Mouse (Mus musculus): ENCODE results near the gene Tktl1. TPM values are rescaled to one million over a fixed set of nuclear protein-coding genes. Genes with fewer than 3 reads are reported as not detected.
"Not testable (repeated sequence)": the region's sequence is repeated elsewhere in the genome, so short reads cannot be mapped to it uniquely, and the experiment has no call there.

Tktl1 gene
- 0.08 TPM in 1 of 2 replicates, not detected in the other for polyA plus RNA-seq (2014; fragmentation: Nextera tagmentation; extraction: Ambion mirVana)

GRCm38 (mm10) chrX:74176959-74177358 is at the start of gene Tktl1:
Gene Tktl1 (plus strand): TSS chrX:74177259.
- Histone ChIP-seq H3K9ac (no peak within 1 kb of the TSS), H3K4me1 (replicated peaks; ENCODE audit: control insufficient read depth, insufficient read depth, low read length) (no peaks in the 10 kb centered on the region), H3K9me3 (ENCODE audit: control insufficient read depth, low read length) (no peaks in the 10 kb centered on the region), H3K36me3 (replicated peaks; ENCODE audit: control insufficient read depth, insufficient read depth) (no peaks in the 10 kb centered on the region), H3K27ac (no peak within 1 kb of the TSS), H3K4me2 (replicated peaks) (no peak within 1 kb of the TSS), H3K27me3 (ENCODE audit: control insufficient read depth, insufficient read depth, low read length) (no peaks in the 10 kb centered on the region), H3K4me3 (replicated peaks; ENCODE audit: low read length) (no peak within 1 kb of the TSS)
- no peak for DNase-seq (ENCODE audit: low spot score)
- ATAC-seq (ENCODE audit: low FRiP score): no peak
- 88% methylated on average over 17 of the region's 17 CpGs for WGBS

DNA sequence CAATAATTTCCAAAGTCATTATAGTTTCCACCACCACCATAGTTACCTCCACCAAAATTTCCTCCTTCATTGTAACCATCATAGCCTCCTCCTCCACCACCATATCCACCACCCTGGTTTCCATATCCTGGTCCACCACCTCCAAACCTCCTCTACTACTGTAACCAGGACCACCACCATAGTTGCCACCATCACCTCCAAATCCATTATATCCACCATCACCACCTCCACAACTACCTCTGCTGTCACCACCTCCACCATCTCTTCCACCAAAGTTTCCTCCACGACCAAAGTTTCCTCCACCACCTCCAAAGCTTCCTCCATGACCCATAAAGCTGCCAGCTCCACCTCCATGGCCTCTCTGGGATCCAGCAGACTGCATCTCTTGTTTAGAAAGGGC is 41.8 kb upstream of the Tktl1 start, which contains the start of gene Mecp2:
Mecp2 (minus strand) TSS at position 101 of the 400 bp plus-strand sequence.
- H3K27ac ChIP-seq; DNase-seq (ENCODE audit: low spot score); H3K4me3 ChIP-seq (replicated peaks; ENCODE audit: low read length); H3K9me3 ChIP-seq (ENCODE audit: control insufficient read depth, low read length); H3K36me3 ChIP-seq (replicated peaks; ENCODE audit: control insufficient read depth, insufficient read depth); ATAC-seq (ENCODE audit: low FRiP score); H3K4me1 ChIP-seq (replicated peaks; ENCODE audit: control insufficient read depth, insufficient read depth, low read length); H3K27me3 ChIP-seq (ENCODE audit: control insufficient read depth, insufficient read depth, low read length); H3K9ac ChIP-seq; H3K4me2 ChIP-seq (replicated peaks): not testable (repeated sequence)
- WGBS: 40% methylated on average over 1 of the region's 1 CpGs

- ATAC-seq (ENCODE audit: low FRiP score) (no peak), DNase-seq (ENCODE audit: low spot score) (no peak)
- no peaks in the 10 kb centered on the region for H3K36me3 ChIP-seq (replicated peaks; ENCODE audit: control insufficient read depth, insufficient read depth)
- H3K4me3 ChIP-seq (replicated peaks; ENCODE audit: low read length): no peak within 1 kb of the TSS
- 100% methylated on average over 1 of the region's 1 CpGs for WGBS
- no peak within 1 kb of the TSS for H3K27ac ChIP-seq
- no peak within 1 kb of the TSS for H3K4me2 ChIP-seq (replicated peaks)
- no peak within 1 kb of the TSS for H3K9ac ChIP-seq
- no peaks in the 10 kb centered on the region for H3K27me3 ChIP-seq (ENCODE audit: control insufficient read depth, insufficient read depth, low read length)
- no peaks in the 10 kb centered on the region for H3K9me3 ChIP-seq (ENCODE audit: control insufficient read depth, low read length)
- H3K4me1 ChIP-seq (replicated peaks; ENCODE audit: control insufficient read depth, insufficient read depth, low read length): no peaks in the 10 kb centered on the region
Measured at GRCm38 (mm10) chrX:74167738-74168137, 9.3 kb upstream of the Tktl1 start, which contains the start of gene Tex28. Gene Tex28 (minus strand): TSS chrX:74167838.

GRCm38 (mm10) chrX:74203556-74203955 is 26.5 kb downstream of the Tktl1 start:
- ATAC-seq (ENCODE audit: low FRiP score): no peak
- Histone ChIP-seq H3K4me2 (replicated peaks) (no peak overlapping the region), H3K27ac (no peak overlapping the region), H3K9ac (no peak overlapping the region), H3K27me3 (ENCODE audit: control insufficient read depth, insufficient read depth, low read length) (no peaks in the 10 kb centered on the region), H3K4me1 (replicated peaks; ENCODE audit: control insufficient read depth, insufficient read depth, low read length) (no peaks in the 10 kb centered on the region), H3K4me3 (replicated peaks; ENCODE audit: low read length) (no peak overlapping the region), H3K36me3 (replicated peaks; ENCODE audit: control insufficient read depth, insufficient read depth) (no peaks in the 10 kb centered on the region), H3K9me3 (ENCODE audit: control insufficient read depth, low read length) (no peaks in the 10 kb centered on the region)
- DNase-seq (ENCODE audit: low spot score): no peak
- WGBS: 85% methylated on average over 2 of the region's 2 CpGs

- Histone ChIP-seq H3K9ac (no peak overlapping the region), H3K27me3 (ENCODE audit: control insufficient read depth, insufficient read depth, low read length) (no peaks in the 10 kb centered on the region), H3K4me3 (replicated peaks; ENCODE audit: low read length) (no peak overlapping the region), H3K4me1 (replicated peaks; ENCODE audit: control insufficient read depth, insufficient read depth, low read length) (no peaks in the 10 kb centered on the region), H3K4me2 (replicated peaks) (no peak overlapping the region), H3K9me3 (ENCODE audit: control insufficient read depth, low read length) (no peaks in the 10 kb centered on the region), H3K27ac (no peak overlapping the region), H3K36me3 (replicated peaks; ENCODE audit: control insufficient read depth, insufficient read depth) (peaks cover 14% of the 10 kb centered on the region)
- ATAC-seq (ENCODE audit: low FRiP score) (no peak), DNase-seq (ENCODE audit: low spot score) (no peak)
- WGBS: 96% methylated on average over 4 of the region's 4 CpGs
Measured at GRCm38 (mm10) chrX:74218496-74218895, 41.4 kb downstream of the Tktl1 start.

GRCm38 (mm10) chrX:74219449-74219848 is 42.4 kb downstream of the Tktl1 start:
- Histone ChIP-seq H3K4me2 (replicated peaks) (no peak overlapping the region), H3K4me3 (replicated peaks; ENCODE audit: low read length) (no peak overlapping the region), H3K4me1 (replicated peaks; ENCODE audit: control insufficient read depth, insufficient read depth, low read length) (no peaks in the 10 kb centered on the region), H3K9me3 (ENCODE audit: control insufficient read depth, low read length) (no peaks in the 10 kb centered on the region), H3K27me3 (ENCODE audit: control insufficient read depth, insufficient read depth, low read length) (no peaks in the 10 kb centered on the region), H3K9ac (no peak overlapping the region), H3K36me3 (replicated peaks; ENCODE audit: control insufficient read depth, insufficient read depth) (peaks cover 23% of the 10 kb centered on the region), H3K27ac (no peak overlapping the region)
- ATAC-seq (ENCODE audit: low FRiP score): no peak
- 60% methylated on average over 13 of the region's 13 CpGs for WGBS
- no peak for DNase-seq (ENCODE audit: low spot score)

- H3K4me1 ChIP-seq (replicated peaks; ENCODE audit: control insufficient read depth, insufficient read depth, low read length); ATAC-seq (ENCODE audit: low FRiP score); DNase-seq (ENCODE audit: low spot score); H3K4me3 ChIP-seq (replicated peaks; ENCODE audit: low read length); H3K9me3 ChIP-seq (ENCODE audit: control insufficient read depth, low read length); H3K27ac ChIP-seq; H3K9ac ChIP-seq; H3K27me3 ChIP-seq (ENCODE audit: control insufficient read depth, insufficient read depth, low read length); H3K4me2 ChIP-seq (replicated peaks): not testable (repeated sequence)
- peaks cover 30% of the 10 kb centered on the region for H3K36me3 ChIP-seq (replicated peaks; ENCODE audit: control insufficient read depth, insufficient read depth)
- WGBS: 61% methylated on average over 1 of the region's 1 CpGs
Measured at GRCm38 (mm10) chrX:74220099-74220498, 43.0 kb downstream of the Tktl1 start.

DNA sequence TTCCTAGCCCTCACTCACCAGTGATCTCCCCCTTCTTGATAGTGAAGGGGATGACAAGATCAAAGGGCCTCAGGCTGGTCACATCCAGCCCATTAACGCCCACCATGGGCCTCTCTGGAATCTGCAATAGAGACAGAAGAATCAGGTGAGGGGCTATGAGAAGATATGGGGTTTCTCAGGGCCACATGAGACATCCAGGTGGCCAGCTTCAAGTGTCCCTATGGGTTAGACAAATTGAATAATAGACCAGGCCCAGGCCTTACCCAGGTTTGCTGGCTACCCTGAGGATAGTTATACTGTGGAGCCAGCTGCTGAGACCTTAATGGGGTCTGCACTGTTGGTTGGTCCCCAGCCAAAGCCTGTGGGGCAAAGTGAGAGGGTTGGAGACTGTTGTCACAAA is 53.0 kb downstream of the Tktl1 start:
- Histone ChIP-seq H3K4me1 (replicated peaks; ENCODE audit: control insufficient read depth, insufficient read depth, low read length) (no peaks in the 10 kb centered on the region), H3K4me2 (replicated peaks) (no peak overlapping the region), H3K4me3 (replicated peaks; ENCODE audit: low read length) (no peak overlapping the region), H3K9me3 (ENCODE audit: control insufficient read depth, low read length) (no peaks in the 10 kb centered on the region), H3K27ac (no peak overlapping the region), H3K27me3 (ENCODE audit: control insufficient read depth, insufficient read depth, low read length) (no peaks in the 10 kb centered on the region), H3K36me3 (replicated peaks; ENCODE audit: control insufficient read depth, insufficient read depth) (peaks cover 100% of the 10 kb centered on the region), H3K9ac (no peak overlapping the region)
- WGBS: 71% methylated on average over 1 of the region's 1 CpGs
- DNase-seq (ENCODE audit: low spot score): no peak
- no peak for ATAC-seq (ENCODE audit: low FRiP score)

- DNase-seq (ENCODE audit: low spot score) (no peak), ATAC-seq (ENCODE audit: low FRiP score) (no peak)
- no peak overlapping the region for H3K9ac ChIP-seq
- 93% methylated on average over 5 of the region's 5 CpGs for WGBS
- H3K9me3 ChIP-seq (ENCODE audit: control insufficient read depth, low read length): no peaks in the 10 kb centered on the region
- H3K4me1 ChIP-seq (replicated peaks; ENCODE audit: control insufficient read depth, insufficient read depth, low read length): no peaks in the 10 kb centered on the region
- peaks cover 94% of the 10 kb centered on the region for H3K36me3 ChIP-seq (replicated peaks; ENCODE audit: control insufficient read depth, insufficient read depth)
- H3K27me3 ChIP-seq (ENCODE audit: control insufficient read depth, insufficient read depth, low read length): no peaks in the 10 kb centered on the region
- H3K4me2 ChIP-seq (replicated peaks): no peak overlapping the region
- no peak overlapping the region for H3K27ac ChIP-seq
- no peak overlapping the region for H3K4me3 ChIP-seq (replicated peaks; ENCODE audit: low read length)
Measured at GRCm38 (mm10) chrX:74233196-74233595, 56.1 kb downstream of the Tktl1 start.

GRCm38 (mm10) chrX:74240332-74240731 is 63.3 kb downstream of the Tktl1 start:
- no peaks in the 10 kb centered on the region for H3K9me3 ChIP-seq (ENCODE audit: control insufficient read depth, low read length)
- ATAC-seq (ENCODE audit: low FRiP score) (no peak), DNase-seq (ENCODE audit: low spot score) (no peak)
- 95% methylated on average over 4 of the region's 4 CpGs for WGBS
- H3K27ac ChIP-seq: no peak overlapping the region
- H3K4me3 ChIP-seq (replicated peaks; ENCODE audit: low read length): no peak overlapping the region
- H3K36me3 ChIP-seq (replicated peaks; ENCODE audit: control insufficient read depth, insufficient read depth): peaks cover 71% of the 10 kb centered on the region
- no peak overlapping the region for H3K4me2 ChIP-seq (replicated peaks)
- no peak overlapping the region for H3K9ac ChIP-seq
- H3K4me1 ChIP-seq (replicated peaks; ENCODE audit: control insufficient read depth, insufficient read depth, low read length): peaks cover 13% of the 10 kb centered on the region; the same call in 1 of the 2 replicates
- no peaks in the 10 kb centered on the region for H3K27me3 ChIP-seq (ENCODE audit: control insufficient read depth, insufficient read depth, low read length)

Measured in hindbrain, embryonic 14.5 days (tissue).